Mouse (Mus musculus): ENCODE data around the gene Tmcc3.

Gene Tmcc3

DNA sequence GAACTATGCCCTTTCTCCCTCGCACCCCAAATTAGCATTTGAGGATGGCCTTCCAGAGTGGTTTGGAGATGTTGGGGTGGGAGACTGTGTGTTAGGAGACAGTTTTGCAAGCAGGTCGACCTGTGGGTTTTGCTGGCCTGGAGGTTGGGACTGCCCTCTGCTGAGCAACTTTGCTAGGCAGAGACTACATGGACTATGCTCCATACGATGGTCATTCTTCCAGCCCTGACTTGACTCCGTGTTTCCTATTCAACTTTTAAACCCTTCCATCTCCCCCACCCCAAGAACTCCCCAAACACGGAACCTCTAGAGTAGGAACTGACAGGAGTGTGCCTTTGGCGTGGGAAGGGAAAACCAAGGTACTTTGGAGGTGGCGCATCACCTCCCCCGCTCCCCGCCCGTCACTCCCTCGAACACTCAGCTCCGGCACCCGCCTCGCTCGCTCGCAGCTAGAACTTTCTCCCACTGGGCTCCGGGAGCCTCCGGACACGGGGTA, at the start of gene Tmcc3:
TSS of gene Tmcc3 (plus strand) at position 439 of the 496 bp plus-strand sequence.
- Histone ChIP-seq H3K4me3 (replicated peaks; ENCODE audit: low read length) (peak within 1 kb of the TSS; percentile 75), H3K9me3 (ENCODE audit: low read length) (no peaks in the 10 kb centered on the region), H3K4me1 (replicated peaks; ENCODE audit: low read depth, low read length) (peaks cover 12% of the 10 kb centered on the region), H3K36me3 (ENCODE audit: insufficient read depth, low read length) (no peaks in the 10 kb centered on the region), H3K27me3 (ENCODE audit: insufficient read depth, low read length) (peaks cover 36% of the 10 kb centered on the region)
- TF ChIP-seq POU5F1 (IDR thresholded peaks at IDR 0.05; ENCODE audit: borderline replicate concordance, low read length) (no peak), NANOG (IDR thresholded peaks at IDR 0.05; ENCODE audit: borderline replicate concordance, low read length) (no peak), CTCF (conservative IDR thresholded peaks at IDR 0.05; ENCODE audit: low read length) (no peak)

DNA sequence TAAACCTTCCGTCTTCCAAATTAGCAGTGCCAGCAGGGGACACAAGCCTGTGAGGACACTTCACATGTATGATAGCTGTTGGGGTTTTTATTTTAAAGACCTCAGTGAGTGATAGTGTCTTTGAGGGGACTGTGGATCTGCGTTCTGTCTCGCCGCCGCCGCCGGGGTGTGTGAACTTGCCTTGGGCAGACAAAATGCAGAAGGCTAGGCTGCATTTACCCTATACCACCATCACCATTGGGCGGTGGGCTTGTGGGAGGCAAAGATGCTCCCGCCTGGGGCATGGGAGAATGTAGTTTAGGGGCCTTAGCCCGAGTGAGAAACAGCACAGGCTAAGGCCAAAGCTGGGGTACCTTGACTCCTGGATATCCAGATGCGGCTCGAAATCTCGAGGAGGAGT, 49.1 kb upstream of the Tmcc3 start:
- peak overlapping the region; percentile 70 for H3K4me3 ChIP-seq (replicated peaks; ENCODE audit: low read length)
- H3K27me3 ChIP-seq (ENCODE audit: insufficient read depth, low read length), result no peaks in the 10 kb centered on the region
- no peaks in the 10 kb centered on the region for H3K36me3 ChIP-seq (ENCODE audit: insufficient read depth, low read length)
- TF ChIP-seq CTCF (conservative IDR thresholded peaks at IDR 0.05; ENCODE audit: low read length) (no peak), POU5F1 (IDR thresholded peaks at IDR 0.05; ENCODE audit: borderline replicate concordance, low read length) (no peak), NANOG (IDR thresholded peaks at IDR 0.05; ENCODE audit: borderline replicate concordance, low read length) (no peak)
- H3K4me1 ChIP-seq (replicated peaks; ENCODE audit: low read depth, low read length), result peaks cover 14% of the 10 kb centered on the region
- H3K9me3 ChIP-seq (ENCODE audit: low read length), result no peaks in the 10 kb centered on the region

DNA sequence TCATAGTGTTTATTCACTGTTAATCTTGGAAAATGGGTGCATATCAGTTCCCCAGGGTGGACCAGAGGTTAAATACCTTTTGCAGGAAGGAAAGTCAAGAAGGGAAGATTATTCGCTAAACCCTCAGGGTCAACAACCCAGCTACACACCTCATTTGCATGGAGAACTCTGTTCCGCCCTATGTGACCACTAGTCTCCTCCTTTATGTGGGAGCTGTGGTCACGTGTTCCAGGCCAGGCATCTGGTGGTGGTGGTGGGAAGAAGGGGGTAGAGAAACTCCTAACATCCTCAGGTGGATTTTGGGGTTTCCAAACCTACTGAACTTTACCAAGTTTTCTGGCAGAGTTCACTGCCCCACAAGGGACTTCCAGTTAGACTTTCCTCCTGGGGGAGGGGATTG, 48.5 kb upstream of the Tmcc3 start:
- Histone ChIP-seq H3K4me1 (replicated peaks; ENCODE audit: low read depth, low read length) (peaks cover 14% of the 10 kb centered on the region), H3K36me3 (ENCODE audit: insufficient read depth, low read length) (no peaks in the 10 kb centered on the region), H3K27me3 (ENCODE audit: insufficient read depth, low read length) (no peaks in the 10 kb centered on the region), H3K9me3 (ENCODE audit: low read length) (no peaks in the 10 kb centered on the region), H3K4me3 (replicated peaks; ENCODE audit: low read length) (0 out of 2 replicates have a peak overlapping the region, but pooled peaks have one; percentile 70)
- no peak for TF ChIP-seq NANOG (IDR thresholded peaks at IDR 0.05; ENCODE audit: borderline replicate concordance, low read length)
- TF ChIP-seq CTCF (conservative IDR thresholded peaks at IDR 0.05; ENCODE audit: low read length), result no peak; the same call in 1 of the 2 replicates
- TF ChIP-seq POU5F1 (IDR thresholded peaks at IDR 0.05; ENCODE audit: borderline replicate concordance, low read length), result no peak

DNA sequence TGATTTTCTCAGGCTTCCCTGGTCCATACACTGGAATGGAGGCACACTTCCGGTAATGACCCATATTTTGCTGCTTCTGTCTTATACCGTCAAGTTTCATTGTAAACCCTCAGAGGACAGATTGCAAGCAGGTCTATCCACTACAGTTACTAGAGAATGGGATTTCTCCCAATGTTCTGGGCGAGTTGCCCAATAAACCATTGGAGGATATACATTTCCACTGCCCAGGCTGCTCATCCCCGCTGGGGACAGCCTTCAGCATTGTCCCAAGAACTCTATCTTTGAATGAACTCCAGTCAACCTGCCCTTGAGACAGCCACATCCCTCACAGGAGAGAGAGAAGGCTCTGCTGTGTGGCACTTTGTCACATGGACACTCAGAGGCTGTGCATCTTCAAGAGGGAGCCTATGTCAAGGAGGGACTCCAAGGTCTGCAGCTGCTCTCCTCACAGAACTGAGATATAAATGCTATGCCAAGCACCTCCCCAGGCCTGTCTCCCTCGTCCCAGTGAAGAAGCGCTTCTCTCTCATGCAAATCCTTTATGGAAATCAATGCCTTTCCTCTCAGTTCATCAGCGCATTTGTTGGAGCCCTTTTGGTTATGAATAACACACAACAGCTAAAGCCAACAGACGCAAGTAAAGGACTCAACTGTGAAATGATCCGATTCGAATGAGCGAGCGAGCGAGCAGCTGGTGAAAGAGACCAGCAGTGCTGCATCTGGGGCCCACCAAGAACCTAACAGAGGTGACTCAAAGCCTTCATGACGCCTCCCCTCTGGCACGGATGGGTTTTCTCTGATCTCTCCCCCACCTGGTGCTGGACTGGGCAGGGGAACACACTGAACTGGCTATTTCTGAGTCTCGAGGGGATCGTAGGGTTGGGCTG, 45.9 kb upstream of the Tmcc3 start:
- H3K4me1 ChIP-seq (replicated peaks; ENCODE audit: low read depth, low read length), result peaks cover 15% of the 10 kb centered on the region
- TF ChIP-seq NANOG (IDR thresholded peaks at IDR 0.05; ENCODE audit: borderline replicate concordance, low read length) (no peak), CTCF (conservative IDR thresholded peaks at IDR 0.05; ENCODE audit: low read length) (no peak), POU5F1 (IDR thresholded peaks at IDR 0.05; ENCODE audit: borderline replicate concordance, low read length) (no peak)
- H3K9me3 ChIP-seq (ENCODE audit: low read length), result peaks cover 7% of the 10 kb centered on the region; the same call in 1 of the 2 replicates
- H3K36me3 ChIP-seq (ENCODE audit: insufficient read depth, low read length), result no peaks in the 10 kb centered on the region
- H3K27me3 ChIP-seq (ENCODE audit: insufficient read depth, low read length), result peaks cover 6% of the 10 kb centered on the region; the same call in 1 of the 2 replicates
- H3K4me3 ChIP-seq (replicated peaks; ENCODE audit: low read length), result no peak overlapping the region

DNA sequence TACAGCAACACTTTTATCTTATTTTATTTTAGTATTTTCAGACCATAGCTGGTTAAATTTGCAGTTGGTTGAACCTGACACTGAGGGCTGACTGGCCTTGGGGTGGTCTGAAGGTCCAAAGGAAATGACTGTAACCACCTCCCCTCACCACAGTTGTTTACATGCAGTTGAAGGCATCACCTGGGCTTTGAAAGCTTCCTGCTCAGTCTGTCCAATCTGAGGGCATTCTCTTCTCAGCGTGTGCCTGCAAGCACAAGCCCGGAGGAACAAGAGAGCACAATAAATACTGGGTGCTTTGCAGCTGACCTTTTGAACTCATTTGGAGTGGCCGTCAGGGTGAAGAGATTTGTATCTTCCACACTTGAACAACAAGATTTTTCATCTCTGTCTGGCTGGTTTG, 36.4 kb upstream of the Tmcc3 start:
- Histone ChIP-seq H3K27me3 (ENCODE audit: insufficient read depth, low read length) (0 out of 2 replicates have a peak, but pooled peaks cover 3% of the 10 kb centered on the region), H3K4me1 (replicated peaks; ENCODE audit: low read depth, low read length) (peaks cover 15% of the 10 kb centered on the region), H3K9me3 (ENCODE audit: low read length) (no peaks in the 10 kb centered on the region), H3K4me3 (replicated peaks; ENCODE audit: low read length) (no peak overlapping the region), H3K36me3 (ENCODE audit: insufficient read depth, low read length) (no peaks in the 10 kb centered on the region)
- no peak for TF ChIP-seq POU5F1 (IDR thresholded peaks at IDR 0.05; ENCODE audit: borderline replicate concordance, low read length)
- no peak for TF ChIP-seq NANOG (IDR thresholded peaks at IDR 0.05; ENCODE audit: borderline replicate concordance, low read length)
- TF ChIP-seq CTCF (conservative IDR thresholded peaks at IDR 0.05; ENCODE audit: low read length), result no peak

DNA sequence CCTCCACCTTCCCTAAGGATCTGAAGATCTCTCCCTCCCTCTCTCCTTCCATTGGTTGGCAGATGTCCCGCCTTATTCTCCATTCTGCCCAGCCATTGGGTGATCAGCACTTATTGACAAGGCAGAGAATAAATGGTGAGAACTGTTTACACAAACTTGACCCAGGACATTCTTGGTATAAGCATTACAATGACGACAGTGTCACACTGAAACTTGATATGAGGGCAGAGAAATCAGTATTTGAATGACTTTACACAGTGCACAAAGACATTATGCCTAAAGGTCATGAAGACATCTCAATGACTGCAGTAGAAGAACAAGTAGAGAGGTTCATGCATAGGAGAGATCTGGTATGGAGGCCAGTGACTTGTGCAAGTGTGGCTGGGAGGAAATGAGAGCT, 35.2 kb upstream of the Tmcc3 start:
- TF ChIP-seq NANOG (IDR thresholded peaks at IDR 0.05; ENCODE audit: borderline replicate concordance, low read length) (peak; percentile 39; the same call in 1 of the 2 replicates), CTCF (conservative IDR thresholded peaks at IDR 0.05; ENCODE audit: low read length) (no peak)
- no peaks in the 10 kb centered on the region for H3K27me3 ChIP-seq (ENCODE audit: insufficient read depth, low read length)
- no peak overlapping the region for H3K4me3 ChIP-seq (replicated peaks; ENCODE audit: low read length)
- H3K36me3 ChIP-seq (ENCODE audit: insufficient read depth, low read length), result no peaks in the 10 kb centered on the region
- peaks cover 8% of the 10 kb centered on the region; the same call in 1 of the 2 replicates for H3K4me1 ChIP-seq (replicated peaks; ENCODE audit: low read depth, low read length)
- no peaks in the 10 kb centered on the region for H3K9me3 ChIP-seq (ENCODE audit: low read length)

DNA sequence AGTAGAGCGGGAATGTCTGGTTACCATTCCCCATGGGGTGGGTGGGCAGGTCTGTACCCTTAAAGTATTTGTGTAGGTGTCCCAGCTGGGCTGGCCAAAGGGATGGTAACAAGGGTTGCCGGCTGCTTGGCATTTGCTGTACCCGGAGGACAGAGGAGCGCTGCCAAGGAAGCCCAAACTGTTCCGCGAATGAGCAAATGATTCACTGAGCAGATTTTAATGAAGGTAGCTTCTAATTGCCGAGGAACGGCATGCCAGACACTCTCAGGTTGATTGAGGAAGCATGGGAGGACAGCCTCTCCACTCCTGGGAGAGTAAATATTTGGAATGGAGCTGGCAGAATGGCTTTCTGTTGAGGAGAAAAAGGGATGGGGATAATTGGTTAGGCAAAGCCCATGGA, 29.6 kb upstream of the Tmcc3 start:
- H3K27me3 ChIP-seq (ENCODE audit: insufficient read depth, low read length), result no peaks in the 10 kb centered on the region

DNA sequence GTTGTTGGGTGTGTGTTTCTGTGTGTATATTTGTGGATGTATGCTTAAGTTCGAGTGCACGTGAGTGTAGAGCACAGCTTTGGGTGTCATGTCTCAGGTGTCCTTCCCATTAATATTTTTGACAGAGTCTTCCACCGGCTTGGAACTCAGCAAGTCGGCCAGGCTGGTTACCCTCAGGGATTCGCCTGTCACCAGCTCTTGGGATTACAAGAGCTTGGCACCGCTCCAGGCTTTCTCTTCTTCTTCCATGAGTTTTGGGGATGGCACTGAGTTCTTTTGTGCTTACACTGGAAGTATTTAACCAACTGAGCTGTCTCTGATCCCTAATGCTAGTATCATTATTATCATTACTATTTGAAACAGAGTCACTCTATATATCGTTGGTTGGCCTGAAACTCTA, 29.0 kb upstream of the Tmcc3 start:
- Histone ChIP-seq H3K27me3 (ENCODE audit: insufficient read depth, low read length) (no peaks in the 10 kb centered on the region), H3K4me3 (replicated peaks; ENCODE audit: low read length) (no peak overlapping the region), H3K4me1 (replicated peaks; ENCODE audit: low read depth, low read length) (0 out of 2 replicates have a peak, but pooled peaks cover under 1% of the 10 kb centered on the region), H3K36me3 (ENCODE audit: insufficient read depth, low read length) (no peaks in the 10 kb centered on the region), H3K9me3 (ENCODE audit: low read length) (no peaks in the 10 kb centered on the region)
- no peak for TF ChIP-seq POU5F1 (IDR thresholded peaks at IDR 0.05; ENCODE audit: borderline replicate concordance, low read length)
- no peak for TF ChIP-seq NANOG (IDR thresholded peaks at IDR 0.05; ENCODE audit: borderline replicate concordance, low read length)
- no peak for TF ChIP-seq CTCF (conservative IDR thresholded peaks at IDR 0.05; ENCODE audit: low read length)

More for the DNA sequence above, 29.6 kb upstream of the Tmcc3 start:
- H3K4me1 ChIP-seq (replicated peaks; ENCODE audit: low read depth, low read length), result 0 out of 2 replicates have a peak, but pooled peaks cover 5% of the 10 kb centered on the region
- no peak overlapping the region for H3K4me3 ChIP-seq (replicated peaks; ENCODE audit: low read length)
- no peaks in the 10 kb centered on the region for H3K36me3 ChIP-seq (ENCODE audit: insufficient read depth, low read length)
- TF ChIP-seq CTCF (conservative IDR thresholded peaks at IDR 0.05; ENCODE audit: low read length) (no peak), NANOG (IDR thresholded peaks at IDR 0.05; ENCODE audit: borderline replicate concordance, low read length) (no peak), POU5F1 (IDR thresholded peaks at IDR 0.05; ENCODE audit: borderline replicate concordance, low read length) (no peak)
- no peaks in the 10 kb centered on the region for H3K9me3 ChIP-seq (ENCODE audit: low read length)
